Mouse (Mus musculus) G1E (cell line): ENCODE results near the gene Tcte1. TPM values are rescaled to one million over a fixed set of nuclear protein-coding genes. Genes with fewer than 3 reads are reported as not detected.

Experiments
- ATAC-seq: 2 replicates; pipeline ENCODE4 v1.8.0; 2016; ENCODE audit warnings: mild to moderate bottlenecking; ENCODE audit not compliant: insufficient number of reproducible peaks, poor library complexity, low FRiP score, severe bottlenecking; ENCODE audit errors: extremely low read depth
- DNase-seq: peaks from one replicate; pipeline ENCODE4 v3.0.0; 2012; ENCODE audit warnings: low spot score
- H3K27me3 ChIP-seq: 2 replicates; pipeline ENCODE4 v1.6.1; 2012; ENCODE audit warnings: mild to moderate bottlenecking, low read length, inconsistent platforms; ENCODE audit not compliant: insufficient read depth
- H3K36me3 ChIP-seq: replicated peaks from 2 replicates; pipeline ENCODE3; 2012; ENCODE audit warnings: mild to moderate bottlenecking, inconsistent platforms
- H3K4me1 ChIP-seq: 2 replicates; pipeline ENCODE4 v1.6.1; 2012; ENCODE audit warnings: low read depth, low read length, inconsistent platforms, mixed read lengths; ENCODE audit not compliant: insufficient read depth
- H3K4me3 ChIP-seq: 2 replicates; pipeline ENCODE4 v1.5.1; 2012; ENCODE audit warnings: low read depth, mild to moderate bottlenecking, inconsistent platforms, low read length, moderate library complexity, mixed read lengths
- H3K9me3 ChIP-seq: replicated peaks from 2 replicates; pipeline ENCODE4 v1.6.1; 2012; ENCODE audit warnings: inconsistent platforms
- CTCF ChIP-seq: IDR thresholded peaks from 2 replicates; pipeline ENCODE4 v1.5.1; 2012; ENCODE audit warnings: low read depth, low read length, inconsistent platforms, mixed read lengths
- GATA1 ChIP-seq: IDR thresholded peaks from 2 replicates; pipeline ENCODE4 v1.6.1; 2012; ENCODE audit warnings: borderline replicate concordance, low read length, inconsistent platforms, mixed read lengths
- GATA2 ChIP-seq: IDR thresholded peaks from 2 replicates; pipeline ENCODE4 v1.6.1; 2012; ENCODE audit warnings: low read depth, low read length, inconsistent platforms, borderline replicate concordance
- POLR2AphosphoS5 ChIP-seq: IDR thresholded peaks from 2 replicates; pipeline ENCODE4 v1.6.1; 2012; ENCODE audit warnings: low read depth, low read length, inconsistent platforms; ENCODE audit not compliant: insufficient replicate concordance
- TAL1 ChIP-seq: conservative IDR thresholded peaks from 2 replicates; pipeline ENCODE4 v1.6.1; 2012; ENCODE audit warnings: low read depth, low read length, inconsistent platforms, mixed read lengths
- polyA plus RNA-seq: library from polyadenylated mRNA; stranded (reverse); fragments of >175 nt; gene quantifications from 2 replicates; pipeline ENCODE4 v1.2.3, GENCODE M21; 2012
- total RNA-seq, 2 experiments: library from RNA; stranded (forward) in 1 of 2; stranded (reverse) in 1 of 2; fragments of 200-1000 nt in 1 of 2; fragments of >200 nt in 1 of 2; fragmentation: Nextera tagmentation in 1 of 2; gene quantifications; 2 replicates each; pipeline ENCODE4 v1.2.3; 2014 to 2017

Tcte1 gene
- total and polyA plus RNA-seq, 3 experiments = not detected

DNA sequence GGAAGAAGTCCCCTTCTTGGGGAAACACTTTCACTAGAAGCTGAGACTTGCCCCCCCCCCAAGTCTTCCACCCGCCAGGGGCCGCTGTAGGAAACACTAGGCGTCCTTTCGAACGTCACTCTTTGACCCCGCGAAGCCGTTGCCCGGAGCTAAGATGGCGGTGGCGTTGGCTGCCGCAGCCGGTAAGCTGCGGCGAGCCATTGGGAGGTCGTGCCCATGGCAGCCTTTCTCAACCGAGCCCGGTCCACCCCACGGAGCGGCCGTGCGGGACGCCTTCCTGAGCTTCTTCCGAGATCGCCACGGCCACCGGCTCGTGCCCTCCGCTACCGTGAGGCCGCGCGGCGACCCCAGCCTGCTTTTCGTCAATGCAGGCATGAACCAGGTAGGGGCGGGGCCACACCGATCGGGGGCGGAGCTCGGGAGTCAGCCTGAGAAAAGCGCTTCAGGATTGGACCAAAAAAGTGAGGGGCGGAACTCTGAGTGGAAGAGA is 16.5 kb upstream of the Tcte1 start, which contains the start of gene Aars2:
Aars2 (plus strand) TSS at position 142 of the 490 bp plus-strand sequence.
- no peaks in the 10 kb centered on the region for H3K9me3 ChIP-seq
- peak; percentile 82 for DNase-seq
- peaks cover 40% of the 10 kb centered on the region for H3K36me3 ChIP-seq
- peaks cover 30% of the 10 kb centered on the region for H3K4me1 ChIP-seq
- ATAC-seq = peak; percentile 82
- H3K4me3 ChIP-seq = peak within 1 kb of the TSS; percentile 87
- TF ChIP-seq CTCF = peak; percentile 26; the same call in 1 of the 2 replicates
- TF ChIP-seq GATA1 = no peak
- H3K27me3 ChIP-seq = peaks cover 17% of the 10 kb centered on the region

DNA sequence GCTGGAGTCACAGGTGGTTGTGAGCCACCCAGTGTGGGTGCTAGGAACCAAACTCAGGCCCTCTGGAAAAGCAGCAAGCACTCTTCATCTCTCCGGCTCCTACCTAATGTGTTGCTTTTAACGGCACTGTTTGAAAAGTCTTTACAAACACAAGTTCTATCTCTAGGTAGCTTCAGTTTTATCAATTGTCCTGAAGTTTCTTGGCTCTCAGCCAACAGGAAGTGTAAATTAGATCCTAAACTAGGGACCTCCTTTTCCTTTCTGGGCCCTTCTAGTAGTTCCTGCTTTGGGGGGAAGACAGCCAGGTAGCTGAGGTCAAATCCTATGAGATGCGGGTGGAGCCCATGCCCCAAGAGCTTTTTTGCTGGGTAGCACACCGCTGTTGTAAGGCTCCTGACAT is 12.4 kb upstream of the Tcte1 start:
- no peaks in the 10 kb centered on the region for H3K27me3 ChIP-seq
- TF ChIP-seq CTCF (no peak), GATA1 (no peak), TAL1 (no peak), GATA2 (no peak), POLR2AphosphoS5 (no peak)
- no peak overlapping the region for H3K4me3 ChIP-seq
- DNase-seq (no peak), ATAC-seq (no peak)
- no peaks in the 10 kb centered on the region for H3K9me3 ChIP-seq
- peaks cover 72% of the 10 kb centered on the region for H3K36me3 ChIP-seq
- peaks cover 28% of the 10 kb centered on the region for H3K4me1 ChIP-seq

DNA sequence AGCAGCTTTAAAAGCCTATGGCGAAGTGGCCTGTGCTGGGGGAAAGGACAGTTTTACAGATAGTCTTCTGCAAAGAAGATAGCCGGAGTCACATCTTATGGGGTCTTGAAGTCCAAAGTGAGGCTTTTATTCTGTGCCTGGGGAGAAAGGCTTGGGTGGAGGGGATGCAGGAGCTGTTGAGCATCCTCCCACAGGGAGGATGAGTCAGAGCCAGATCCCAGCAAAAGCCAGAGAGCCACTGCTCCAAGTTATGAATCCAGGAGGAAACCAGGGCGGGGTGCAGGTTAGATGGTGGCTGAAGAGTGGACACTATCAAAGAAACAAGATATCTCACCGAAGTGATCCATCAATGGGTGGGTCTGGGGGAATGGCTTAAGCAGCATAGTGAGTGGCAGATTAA is 11.5 kb upstream of the Tcte1 start:
- no peak overlapping the region for H3K4me3 ChIP-seq
- ATAC-seq = no peak
- no peaks in the 10 kb centered on the region for H3K27me3 ChIP-seq
- H3K4me1 ChIP-seq = peaks cover 23% of the 10 kb centered on the region
- H3K9me3 ChIP-seq = no peaks in the 10 kb centered on the region
- peaks cover 80% of the 10 kb centered on the region for H3K36me3 ChIP-seq
- no peak for DNase-seq
- TF ChIP-seq GATA2 (no peak), POLR2AphosphoS5 (no peak), CTCF (no peak), GATA1 (no peak), TAL1 (no peak)

DNA sequence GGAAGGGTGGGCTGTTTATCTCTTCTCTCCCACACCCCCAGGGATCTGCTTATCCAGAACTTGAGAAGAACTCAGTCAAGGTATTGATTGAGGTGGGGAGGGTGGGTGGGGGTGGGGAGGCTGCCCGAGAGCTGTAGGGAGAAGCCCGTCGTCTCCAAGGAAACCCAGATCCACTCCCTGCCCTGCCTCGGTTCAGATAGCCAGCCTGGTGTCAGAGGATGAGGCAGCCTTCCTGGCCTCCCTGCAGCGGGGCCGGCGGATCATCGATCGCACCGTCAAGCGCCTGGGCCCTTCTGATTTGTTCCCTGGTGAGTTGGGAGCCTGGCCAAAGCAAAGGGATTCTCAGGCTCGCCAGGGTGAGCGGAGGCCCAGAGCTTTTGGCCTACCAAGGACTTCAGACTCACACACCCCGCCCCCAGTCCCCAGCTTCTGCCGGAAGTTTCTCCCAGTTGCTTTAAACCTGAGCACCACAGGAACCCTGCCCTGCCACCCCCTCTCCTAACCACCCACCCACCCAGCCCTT is 8.0 kb upstream of the Tcte1 start:
- Histone ChIP-seq H3K4me3 (no peak overlapping the region), H3K27me3 (no peaks in the 10 kb centered on the region), H3K4me1 (peaks cover 11% of the 10 kb centered on the region), H3K9me3 (no peaks in the 10 kb centered on the region), H3K36me3 (peaks cover 90% of the 10 kb centered on the region)
- ATAC-seq = no peak
- TF ChIP-seq GATA1 (no peak), TAL1 (no peak), GATA2 (no peak), POLR2AphosphoS5 (no peak), CTCF (no peak)
- DNase-seq = no peak

DNA sequence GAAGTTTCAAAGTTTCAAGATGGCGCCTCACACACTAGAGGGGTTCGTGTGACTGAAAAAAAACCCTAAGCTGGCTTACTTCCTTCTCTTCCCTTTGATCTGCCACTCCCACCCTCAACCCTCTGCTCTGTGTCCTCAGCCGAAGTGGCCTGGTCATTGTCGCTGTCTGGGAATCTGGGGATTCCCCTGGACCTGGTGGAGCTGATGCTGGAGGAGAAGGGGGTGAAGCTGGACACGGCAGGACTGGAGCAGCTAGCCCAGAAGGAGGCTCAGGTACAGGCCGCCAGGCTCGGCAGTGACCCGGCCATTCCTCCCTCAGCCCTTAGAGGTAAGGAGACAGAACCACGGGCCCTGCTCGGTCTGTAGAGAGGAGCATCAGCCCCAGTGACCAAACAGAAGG is 7.4 kb upstream of the Tcte1 start:
- no peaks in the 10 kb centered on the region for H3K27me3 ChIP-seq
- H3K4me3 ChIP-seq = no peak overlapping the region
- no peak for ATAC-seq
- DNase-seq = no peak
- H3K9me3 ChIP-seq = no peaks in the 10 kb centered on the region
- peaks cover 12% of the 10 kb centered on the region for H3K4me1 ChIP-seq
- TF ChIP-seq TAL1 (no peak), GATA2 (no peak), CTCF (no peak), GATA1 (no peak), POLR2AphosphoS5 (no peak)
- peaks cover 90% of the 10 kb centered on the region for H3K36me3 ChIP-seq

DNA sequence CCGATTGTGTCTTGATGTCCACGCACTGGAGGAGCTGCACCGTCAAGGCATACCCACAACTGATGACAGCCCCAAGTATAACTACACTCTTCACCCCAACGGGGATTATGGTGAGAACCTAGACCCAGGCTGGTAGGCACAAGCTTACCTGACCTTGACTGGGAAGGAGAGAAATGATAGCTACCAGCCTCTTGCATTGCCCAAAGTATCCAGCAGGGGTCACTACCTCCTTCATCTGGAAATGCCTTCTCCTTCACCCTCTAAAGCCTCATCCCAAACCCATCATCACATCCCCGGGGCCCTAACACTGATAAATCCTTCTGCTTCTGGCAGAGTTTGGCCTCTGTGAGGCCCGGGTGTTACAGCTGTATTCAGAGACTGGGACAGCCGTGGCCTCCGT is 6.7 kb upstream of the Tcte1 start:
- H3K27me3 ChIP-seq = no peaks in the 10 kb centered on the region
- peak; percentile 4; the same call in 1 of the 2 replicates for ATAC-seq

More for the DNA sequence above, 6.7 kb upstream of the Tcte1 start:
- DNase-seq = peak; percentile 29
- H3K4me3 ChIP-seq = no peak overlapping the region
- peaks cover 12% of the 10 kb centered on the region for H3K4me1 ChIP-seq
- H3K9me3 ChIP-seq = no peaks in the 10 kb centered on the region
- TF ChIP-seq CTCF (peak; percentile 99), TAL1 (no peak), GATA1 (no peak), POLR2AphosphoS5 (no peak), GATA2 (no peak)
- peaks cover 90% of the 10 kb centered on the region for H3K36me3 ChIP-seq
